In the genomic region with DNA sequence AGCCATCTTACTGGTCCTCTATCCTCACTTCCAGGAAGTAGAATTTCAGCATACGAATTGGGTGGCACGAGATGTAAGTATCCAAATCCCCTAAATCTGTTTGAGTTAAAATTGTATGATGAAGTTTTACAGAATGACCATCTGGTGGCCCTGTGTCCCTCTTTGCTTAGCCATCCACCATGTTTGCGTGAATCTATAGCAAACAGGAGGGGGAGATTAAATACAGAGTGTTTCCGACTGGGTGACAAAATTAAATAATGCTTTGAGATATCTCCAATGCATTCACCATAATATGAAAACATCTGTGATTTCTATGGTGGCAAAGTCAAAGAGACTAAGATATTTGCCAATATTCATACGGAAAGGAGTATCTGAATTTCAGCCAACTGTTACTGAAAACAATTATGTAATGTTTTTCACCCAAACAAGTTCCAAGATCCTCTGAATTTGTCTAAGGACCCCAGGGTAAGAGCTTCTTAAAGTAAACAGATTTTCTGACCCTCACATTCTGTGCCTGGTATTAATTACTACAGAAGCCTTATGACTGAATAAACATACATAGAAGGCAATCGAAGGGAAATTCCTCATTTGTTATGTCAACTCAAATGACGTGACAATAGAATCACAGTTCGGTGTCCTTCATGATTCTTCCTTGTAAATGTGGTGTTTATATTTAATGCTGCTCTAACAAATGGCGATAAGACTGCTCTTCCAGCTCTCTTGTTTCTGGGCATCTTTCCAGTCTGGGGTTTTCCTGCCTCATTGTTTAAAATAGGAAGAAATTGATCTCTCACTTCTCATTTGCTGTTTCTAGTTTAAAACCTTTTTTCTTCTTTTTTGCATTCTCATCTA, we compare ENCODE assay signal across 20 mouse cellular contexts. TPM values are rescaled to one million over a fixed set of nuclear protein-coding genes. Genes with fewer than 3 reads are reported as not detected.
DNase-seq lines count a peak whose midpoint lies in the region; ATAC-seq and TF ChIP-seq lines count a peak whose summit lies in the region.
"Had no signal": no experiment of that assay in that cellular context is flagged by ENCODE, and none has a peak within 500 bp of the region (broad histone marks: within the 10 kb centered on the region; RNA-seq: fewer than 3 reads in every experiment).

No protein-coding gene starts in this region.

- WGBS in embryonic facial prominence, embryonic 11.5 days: 60% methylated on average over 9 of the region's 9 CpGs
- WGBS in embryonic facial prominence, embryonic 10.5 days: 68% methylated on average over 9 of the region's 9 CpGs
- 67% methylated on average over 9 of the region's 9 CpGs for WGBS in hindbrain, postnatal 0 days
- WGBS in hindbrain, embryonic 11.5 days: 79% methylated on average over 9 of the region's 9 CpGs
- WGBS in lung, embryonic 16.5 days: 37% methylated on average over 9 of the region's 9 CpGs
- WGBS in lung, adult 2 months: 39% methylated on average over 9 of the region's 9 CpGs

- no peak overlapping the region for H3K4me3 ChIP-seq in embryonic facial prominence, embryonic 11.5 days (ENCODE audit: low read depth, low read length)
- no peak overlapping the region for H3K4me3 ChIP-seq in embryonic facial prominence, embryonic 10.5 days
- H3K4me3 ChIP-seq in hindbrain, postnatal 0 days (ENCODE audit: low read length): no peak overlapping the region
- no peak overlapping the region for H3K4me3 ChIP-seq in hindbrain, embryonic 11.5 days (ENCODE audit: low read depth, low read length)
- no peak overlapping the region for H3K4me3 ChIP-seq in lung, embryonic 16.5 days (ENCODE audit: low read length)
- H3K4me3 ChIP-seq in lung, adult 2 months (replicated peaks; ENCODE audit: extremely low read depth, low read depth, low read length): no peak overlapping the region
- H3K4me3 ChIP-seq: embryonic facial prominence, embryonic 15.5 days; hindbrain, embryonic 10.5 days; liver, embryonic 13.5 days; megakaryocyte, embryonic 14.5 days had no signal

- H3K9ac ChIP-seq in embryonic facial prominence, embryonic 11.5 days (replicated peaks; ENCODE audit: low read length): no peak overlapping the region
- no peak overlapping the region for H3K9ac ChIP-seq in hindbrain, postnatal 0 days (replicated peaks; ENCODE audit: low read length)
- no peak overlapping the region for H3K9ac ChIP-seq in hindbrain, embryonic 11.5 days (ENCODE audit: low read depth, low read length)
- H3K9ac ChIP-seq in lung, embryonic 16.5 days (ENCODE audit: low read length): no peak overlapping the region
- H3K9ac ChIP-seq: embryonic facial prominence, embryonic 15.5 days; liver, embryonic 13.5 days had no signal

- H3K4me2 ChIP-seq in embryonic facial prominence, embryonic 11.5 days (ENCODE audit: low read depth, low read length): no peak overlapping the region
- H3K4me2 ChIP-seq in hindbrain, postnatal 0 days (ENCODE audit: low read depth, low read length): no peak overlapping the region
- no peak overlapping the region for H3K4me2 ChIP-seq in hindbrain, embryonic 11.5 days (replicated peaks; ENCODE audit: low read depth, low read length)
- no peak overlapping the region for H3K4me2 ChIP-seq in lung, embryonic 16.5 days (ENCODE audit: low read depth, low read length)
- H3K4me2 ChIP-seq: embryonic facial prominence, embryonic 15.5 days; heart, embryonic 11.5 days; liver, embryonic 13.5 days had no signal

- no peak for TF ChIP-seq POLR2A in lung, adult 2 months (IDR thresholded peaks at IDR 0.05; ENCODE audit: borderline replicate concordance, extremely low read depth, low read depth, low read length)

- H3K36me3 ChIP-seq in embryonic facial prominence, embryonic 11.5 days (replicated peaks; ENCODE audit: control insufficient read depth, insufficient read depth, low read depth, low read length): no peaks in the 10 kb centered on the region
- no peaks in the 10 kb centered on the region for H3K36me3 ChIP-seq in embryonic facial prominence, embryonic 10.5 days (replicated peaks)
- no peaks in the 10 kb centered on the region for H3K36me3 ChIP-seq in hindbrain, postnatal 0 days (ENCODE audit: insufficient read depth, low read length)
- H3K36me3 ChIP-seq in hindbrain, embryonic 11.5 days (ENCODE audit: control insufficient read depth, insufficient read depth, low read length): no peaks in the 10 kb centered on the region
- H3K36me3 ChIP-seq in lung, embryonic 16.5 days (ENCODE audit: control insufficient read depth, insufficient read depth, low read length): no peaks in the 10 kb centered on the region
- H3K36me3 ChIP-seq: embryonic facial prominence, embryonic 15.5 days; hindbrain, embryonic 10.5 days; liver, embryonic 13.5 days had no signal

- DNase-seq in embryonic facial prominence, embryonic 11.5 days (ENCODE audit: low spot score): peak; percentile 32
- no peak for DNase-seq in embryonic facial prominence, embryonic 10.5 days (ENCODE audit: low spot score)
- DNase-seq in hindbrain, postnatal 0 days (ENCODE audit: low spot score): peak; percentile 19
- DNase-seq in hindbrain, embryonic 11.5 days (ENCODE audit: low spot score): no peak
- DNase-seq in lung, adult 2 months: no peak
- peak; percentile 17 for DNase-seq in telencephalon, adult 2 months (ENCODE audit: low read depth, low spot score)
- no peak for DNase-seq in right cerebral cortex, postnatal 25 days
- DNase-seq: adrenal gland, postnatal 14 days; cerebellum, postnatal 25 days; gastrocnemius, postnatal 25 days; kidney, postnatal 10 days; left cerebral cortex, postnatal 4 days; liver, embryonic 13.5 days; right cerebral cortex, postnatal 14 days had no signal

- H3K27ac ChIP-seq in embryonic facial prominence, embryonic 11.5 days (replicated peaks; ENCODE audit: low read depth, low read length): no peak overlapping the region
- no peak overlapping the region for H3K27ac ChIP-seq in embryonic facial prominence, embryonic 10.5 days (replicated peaks)
- no peak overlapping the region for H3K27ac ChIP-seq in hindbrain, postnatal 0 days
- no peak overlapping the region for H3K27ac ChIP-seq in hindbrain, embryonic 11.5 days (ENCODE audit: low read depth, low read length)
- H3K27ac ChIP-seq in lung, embryonic 16.5 days (ENCODE audit: low read length): peak overlapping the region; percentile 43
- H3K27ac ChIP-seq: embryonic facial prominence, embryonic 15.5 days; hindbrain, embryonic 10.5 days; liver, embryonic 13.5 days had no signal

- H3K9me3 ChIP-seq in embryonic facial prominence, embryonic 11.5 days (replicated peaks; ENCODE audit: control insufficient read depth, low read length): no peaks in the 10 kb centered on the region
- H3K9me3 ChIP-seq in embryonic facial prominence, embryonic 10.5 days: no peaks in the 10 kb centered on the region
- no peaks in the 10 kb centered on the region for H3K9me3 ChIP-seq in hindbrain, postnatal 0 days (ENCODE audit: low read length)
- no peaks in the 10 kb centered on the region for H3K9me3 ChIP-seq in hindbrain, embryonic 11.5 days (ENCODE audit: control insufficient read depth, low read length)
- H3K9me3 ChIP-seq in lung, embryonic 16.5 days (ENCODE audit: control insufficient read depth, low read length): no peaks in the 10 kb centered on the region
- H3K9me3 ChIP-seq: embryonic facial prominence, embryonic 15.5 days; hindbrain, embryonic 10.5 days; liver, embryonic 13.5 days; megakaryocyte, embryonic 14.5 days had no signal

- H3K27me3 ChIP-seq in embryonic facial prominence, embryonic 11.5 days (ENCODE audit: control insufficient read depth, insufficient read depth, low read length): no peaks in the 10 kb centered on the region
- no peaks in the 10 kb centered on the region for H3K27me3 ChIP-seq in embryonic facial prominence, embryonic 10.5 days (replicated peaks; ENCODE audit: low read depth, poor library complexity, severe bottlenecking)
- H3K27me3 ChIP-seq in hindbrain, postnatal 0 days (ENCODE audit: insufficient read depth, low read length): no peaks in the 10 kb centered on the region
- H3K27me3 ChIP-seq in hindbrain, embryonic 11.5 days (ENCODE audit: control insufficient read depth, insufficient read depth, low read length): no peaks in the 10 kb centered on the region
- no peaks in the 10 kb centered on the region for H3K27me3 ChIP-seq in lung, embryonic 16.5 days (ENCODE audit: control insufficient read depth, insufficient read depth, low read depth, low read length)
- H3K27me3 ChIP-seq: embryonic facial prominence, embryonic 15.5 days; liver, embryonic 13.5 days; megakaryocyte, embryonic 14.5 days had no signal

- no peak for TF ChIP-seq CTCF in hindbrain, postnatal 0 days (IDR thresholded peaks at IDR 0.05; ENCODE audit: low read depth)
- no peak for TF ChIP-seq CTCF in lung, adult 2 months (IDR thresholded peaks at IDR 0.05; ENCODE audit: insufficient read depth, low read length)

- no peaks in the 10 kb centered on the region for H3K4me1 ChIP-seq in embryonic facial prominence, embryonic 11.5 days (ENCODE audit: control insufficient read depth, insufficient read depth, low read length)
- H3K4me1 ChIP-seq in embryonic facial prominence, embryonic 10.5 days: no peaks in the 10 kb centered on the region
- H3K4me1 ChIP-seq in hindbrain, postnatal 0 days (ENCODE audit: insufficient read depth, low read length): no peaks in the 10 kb centered on the region
- H3K4me1 ChIP-seq in hindbrain, embryonic 11.5 days (replicated peaks; ENCODE audit: control insufficient read depth, insufficient read depth, low read length): no peaks in the 10 kb centered on the region
- peaks cover 10% of the 10 kb centered on the region; the same call in 1 of the 2 replicates for H3K4me1 ChIP-seq in lung, embryonic 16.5 days (replicated peaks; ENCODE audit: control insufficient read depth, insufficient read depth, low read length)
- H3K4me1 ChIP-seq in lung, adult 2 months (ENCODE audit: control insufficient read depth, insufficient read depth, low read length): no peaks in the 10 kb centered on the region
- H3K4me1 ChIP-seq: embryonic facial prominence, embryonic 15.5 days; hindbrain, embryonic 10.5 days; liver, embryonic 13.5 days; megakaryocyte, embryonic 14.5 days had no signal

- ATAC-seq in embryonic facial prominence, embryonic 11.5 days (replicated peaks; ENCODE audit: insufficient number of reproducible peaks, low FRiP score, low TSS enrichment, low read depth): no peak
- ATAC-seq in hindbrain, postnatal 0 days: no peak
- no peak for ATAC-seq in hindbrain, embryonic 11.5 days (ENCODE audit: low FRiP score)
- ATAC-seq in lung, embryonic 16.5 days (ENCODE audit: low read depth): peak; percentile 93
- ATAC-seq: midbrain, embryonic 16.5 days had no signal

RNA-seq across cellular contexts. Expression of a gene that starts 38.6 kb away (rescaled TPM):
- 64.5 and 65.3 TPM in 2 replicates for polyA plus RNA-seq in embryonic facial prominence, embryonic 11.5 days (2014; fragmentation: Nextera tagmentation; extraction: Ambion mirVana)
- polyA plus RNA-seq in embryonic facial prominence, embryonic 10.5 days (2016; fragmentation: Nextera tagmentation; extraction: Ambion mirVana): 42.7 and 43.2 TPM in 2 replicates
- total RNA-seq in hindbrain, postnatal 0 days (2014; rRNA removed): 155 and 175 TPM in 2 replicates
- 118 and 119 TPM in 2 replicates for polyA plus RNA-seq in hindbrain, postnatal 0 days (2015; fragmentation: Nextera tagmentation; extraction: Ambion mirVana)
- 82.1 and 84.8 TPM in 2 replicates for polyA plus RNA-seq in hindbrain, embryonic 11.5 days (2014; fragmentation: Nextera tagmentation; extraction: Ambion mirVana)
- 58.2 and 60.1 TPM in 2 replicates for polyA plus RNA-seq in lung, embryonic 16.5 days (2015; fragmentation: Nextera tagmentation; extraction: Ambion mirVana)
- polyA plus RNA-seq in lung, adult 2 months (2012; rRNA removed): 42.9 and 43.0 TPM in 2 replicates

RNA-seq across cellular contexts. Expression of a gene that starts 42.6 kb away (rescaled TPM):
- polyA plus RNA-seq in embryonic facial prominence, embryonic 11.5 days (2014; fragmentation: Nextera tagmentation; extraction: Ambion mirVana): 38.6 and 45.1 TPM in 2 replicates
- 38.1 and 39.8 TPM in 2 replicates for polyA plus RNA-seq in embryonic facial prominence, embryonic 10.5 days (2016; fragmentation: Nextera tagmentation; extraction: Ambion mirVana)
- total RNA-seq in hindbrain, postnatal 0 days (2014; rRNA removed): 32.9 and 35.9 TPM in 2 replicates
- polyA plus RNA-seq in hindbrain, postnatal 0 days (2015; fragmentation: Nextera tagmentation; extraction: Ambion mirVana): 30.6 and 34.5 TPM in 2 replicates
- polyA plus RNA-seq in hindbrain, embryonic 11.5 days (2014; fragmentation: Nextera tagmentation; extraction: Ambion mirVana): 38.4 and 50.4 TPM in 2 replicates
- 27.0 and 27.8 TPM in 2 replicates for polyA plus RNA-seq in lung, embryonic 16.5 days (2015; fragmentation: Nextera tagmentation; extraction: Ambion mirVana)
- 9.2 and 12.2 TPM in 2 replicates for polyA plus RNA-seq in lung, adult 2 months (2012; rRNA removed)

Comparison
In these comparisons a context has a peak if more than half of its experiments do, and no peak if none do; other contexts are left out.
1. DNase-seq: peak in embryonic facial prominence, embryonic 11.5 days (single experiment), hindbrain, postnatal 0 days (single experiment) and telencephalon, adult 2 months (single experiment); none in embryonic facial prominence, embryonic 10.5 days (single experiment), hindbrain, embryonic 11.5 days (single experiment), lung, adult 2 months (single experiment) and right cerebral cortex, postnatal 25 days (single experiment).